ENCODE assay signal across 30 mouse cellular contexts in the genomic region with DNA sequence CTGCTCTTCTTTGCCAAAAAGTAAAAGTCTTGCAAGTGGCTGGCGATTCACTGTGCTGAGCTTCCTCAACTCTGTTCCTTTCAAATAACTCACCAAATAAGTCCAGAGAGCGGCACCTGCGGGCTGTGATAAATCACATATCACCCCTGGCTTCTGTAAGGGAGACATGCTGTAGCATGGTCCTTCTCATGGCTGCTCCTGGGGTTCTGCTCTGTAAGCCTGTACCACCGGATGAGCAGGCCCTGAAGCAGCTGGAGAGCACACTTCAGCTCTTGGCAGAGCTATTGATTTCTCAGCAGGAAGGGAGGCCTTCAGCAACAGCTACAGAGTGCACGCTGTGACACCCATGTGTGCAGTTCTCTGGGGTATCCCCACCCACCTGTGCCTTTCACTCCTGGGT.
A peak's percentile ranks its signal among the peaks of the same experiment; 100 is the strongest.
DNase-seq lines count a peak whose midpoint lies in the region; ATAC-seq and TF ChIP-seq lines count a peak whose summit lies in the region.
"Had no signal": no experiment of that assay in that cellular context is flagged by ENCODE, and none has a peak within 500 bp of the region (broad histone marks: within the 10 kb centered on the region; RNA-seq: fewer than 3 reads in every experiment).

No protein-coding gene starts in this region.

- H3K4me3 ChIP-seq in limb, embryonic 14.5 days (replicated peaks; ENCODE audit: low read length) = no peak overlapping the region
- H3K4me3 ChIP-seq in limb, embryonic 10.5 days = no peak overlapping the region
- no peak overlapping the region for H3K4me3 ChIP-seq in CH12.LX (replicated peaks in 1 of 3; ENCODE audit: low read depth in 2 of 3, low read length in 2 of 3, poor library complexity in 1 of 3)
- H3K4me3 ChIP-seq in stomach, embryonic 14.5 days (ENCODE audit: low read depth, low read length) = no peak overlapping the region
- H3K4me3 ChIP-seq: forebrain, embryonic 10.5 days; forebrain, embryonic 15.5 days; heart, adult 2 months; left cerebral cortex, adult 2 months; limb, embryonic 13.5 days; liver, embryonic 13.5 days had no signal

- no peaks in the 10 kb centered on the region for H3K9me3 ChIP-seq in limb, embryonic 14.5 days (ENCODE audit: control insufficient read depth, low read length)
- H3K9me3 ChIP-seq in limb, embryonic 10.5 days (replicated peaks) = no peaks in the 10 kb centered on the region
- no peaks in the 10 kb centered on the region for H3K9me3 ChIP-seq in CH12.LX (replicated peaks; ENCODE audit: low read length)
- no peaks in the 10 kb centered on the region for H3K9me3 ChIP-seq in stomach, embryonic 14.5 days (ENCODE audit: control insufficient read depth, low read depth, low read length)
- H3K9me3 ChIP-seq: forebrain, embryonic 10.5 days; forebrain, embryonic 15.5 days; limb, embryonic 13.5 days; liver, embryonic 13.5 days had no signal

- dilution Hi-C loops in CH12.LX (cut with MboI; ENCODE audit: extremely low pct_ligation_motif_present, extremely low pct_unique_long_range_greater_than_20kb, low sequenced_read_pairs) = no loop called here

- ATAC-seq in limb, embryonic 14.5 days (ENCODE audit: low FRiP score, low read depth) = no peak
- peak; percentile 37; the same call in 1 of the 2 replicates for ATAC-seq in stomach, embryonic 14.5 days (ENCODE audit: insufficient number of reproducible peaks, insufficient read depth, low FRiP score, low read depth)
- ATAC-seq: CD4-positive, CD25-positive, alpha-beta regulatory T cell, adult 4 months; forebrain, embryonic 15.5 days; hindbrain, postnatal 0 days; intestine, postnatal 0 days had no signal

- TF ChIP-seq RAD21 in CH12.LX (IDR thresholded peaks at IDR 0.05; ENCODE audit: low read depth, low read length) = no peak

- H3K4me1 ChIP-seq in limb, embryonic 14.5 days (ENCODE audit: control insufficient read depth, insufficient read depth, low read length) = no peaks in the 10 kb centered on the region
- peaks cover 5% of the 10 kb centered on the region; the same call in 1 of the 2 replicates for H3K4me1 ChIP-seq in limb, embryonic 10.5 days
- peaks cover 2 to 36% of the 10 kb centered on the region in 2 experiments; a peak in 3 of 4 replicates for H3K4me1 ChIP-seq in CH12.LX (ENCODE audit: control insufficient read depth in 1 of 2, insufficient read depth in 2 of 2)
- no peaks in the 10 kb centered on the region for H3K4me1 ChIP-seq in stomach, embryonic 14.5 days (ENCODE audit: control insufficient read depth, insufficient read depth, low read length)
- H3K4me1 ChIP-seq: forebrain, embryonic 10.5 days; limb, embryonic 13.5 days; liver, embryonic 13.5 days had no signal

- H3K4me2 ChIP-seq in limb, embryonic 14.5 days (replicated peaks; ENCODE audit: low read depth, low read length, severe bottlenecking) = no peak overlapping the region
- H3K4me2 ChIP-seq in CH12.LX (ENCODE audit: insufficient read depth, low read depth, poor library complexity, severe bottlenecking) = no peak overlapping the region
- no peak overlapping the region for H3K4me2 ChIP-seq in stomach, embryonic 14.5 days (replicated peaks; ENCODE audit: low read depth, low read length)
- H3K4me2 ChIP-seq: forebrain, embryonic 15.5 days; limb, embryonic 13.5 days; liver, embryonic 13.5 days had no signal

- 59% methylated on average over 5 of the region's 5 CpGs for WGBS in limb, embryonic 14.5 days
- 70% methylated on average over 5 of the region's 5 CpGs for WGBS in limb, embryonic 10.5 days
- 54% methylated on average over 5 of the region's 5 CpGs for WGBS in stomach, embryonic 14.5 days

- no peak for TF ChIP-seq POLR2A in limb, embryonic 14.5 days (IDR thresholded peaks at IDR 0.05; ENCODE audit: borderline replicate concordance, extremely low read depth, insufficient read depth, insufficient read length)
- TF ChIP-seq POLR2A in CH12.LX (IDR thresholded peaks at IDR 0.05; ENCODE audit: low read depth, low read length) = no peak

- H3K36me3 ChIP-seq in limb, embryonic 14.5 days (ENCODE audit: control insufficient read depth, insufficient read depth, low read length) = no peaks in the 10 kb centered on the region
- no peaks in the 10 kb centered on the region for H3K36me3 ChIP-seq in limb, embryonic 10.5 days
- no peaks in the 10 kb centered on the region for H3K36me3 ChIP-seq in CH12.LX (replicated peaks in 1 of 2; ENCODE audit: control insufficient read depth in 1 of 2, insufficient read depth in 1 of 2, low read length in 1 of 2)
- no peaks in the 10 kb centered on the region for H3K36me3 ChIP-seq in stomach, embryonic 14.5 days (ENCODE audit: control insufficient read depth, insufficient read depth, low read length)
- H3K36me3 ChIP-seq: forebrain, embryonic 10.5 days; forebrain, embryonic 15.5 days; limb, embryonic 13.5 days; liver, embryonic 13.5 days had no signal

- TF ChIP-seq CTCF in CH12.LX (conservative IDR thresholded peaks at IDR 0.05 in 1 of 2, IDR thresholded peaks at IDR 0.05 in 1 of 2; ENCODE audit: low read depth in 2 of 2, low read length in 2 of 2) = no peak

- no peak for TF ChIP-seq EP300 in CH12.LX (IDR thresholded peaks at IDR 0.05; ENCODE audit: low read length)

- H3K79me2 ChIP-seq in CH12.LX (replicated peaks; ENCODE audit: control insufficient read depth, extremely low read depth, insufficient read depth, poor library complexity, severe bottlenecking) = no peaks in the 10 kb centered on the region

- intact Hi-C loops in gastrocnemius, postnatal 36 days (cut with DNase I) = no loop called here

- H3K9ac ChIP-seq in limb, embryonic 14.5 days (ENCODE audit: low read depth, low read length, severe bottlenecking) = no peak overlapping the region
- no peak overlapping the region for H3K9ac ChIP-seq in CH12.LX (ENCODE audit: insufficient read depth, low read depth)
- no peak overlapping the region for H3K9ac ChIP-seq in stomach, embryonic 14.5 days (replicated peaks; ENCODE audit: low read depth, low read length)
- H3K9ac ChIP-seq: forebrain, embryonic 15.5 days; limb, embryonic 13.5 days; liver, embryonic 13.5 days had no signal

- H3K27me3 ChIP-seq in limb, embryonic 14.5 days (ENCODE audit: control insufficient read depth, insufficient read depth, low read length) = no peaks in the 10 kb centered on the region
- H3K27me3 ChIP-seq in limb, embryonic 10.5 days (ENCODE audit: low read depth, poor library complexity, severe bottlenecking) = no peaks in the 10 kb centered on the region
- no peaks in the 10 kb centered on the region for H3K27me3 ChIP-seq in CH12.LX (replicated peaks)
- no peaks in the 10 kb centered on the region for H3K27me3 ChIP-seq in stomach, embryonic 14.5 days (ENCODE audit: control insufficient read depth, insufficient read depth, low read length)
- H3K27me3 ChIP-seq: forebrain, embryonic 15.5 days; limb, embryonic 13.5 days; liver, embryonic 13.5 days had no signal

- peak; percentile 1 for DNase-seq in gastrocnemius, adult 18-20 months (ENCODE audit: low spot score)
- DNase-seq in gastrocnemius, postnatal 36 days = no peak
- peak; percentile 5 for DNase-seq in limb, embryonic 14.5 days (ENCODE audit: low spot score)
- DNase-seq in limb, embryonic 10.5 days (ENCODE audit: low spot score) = no peak
- peak; percentile 23 for DNase-seq in CH12.LX (ENCODE audit: extremely low read depth)
- DNase-seq in natural killer cell, adult 2 months (ENCODE audit: low spot score in 2 of 2) = no peak
- DNase-seq in liver = no peak
- DNase-seq: adrenal gland, postnatal 25 days; cerebellum, adult 8-10 months; cerebellum, postnatal 25 days; gastrocnemius, postnatal 10 days; heart, adult 2 months; kidney, adult 9 months; kidney, postnatal 10 days; layer of hippocampus, adult 9-11 months; liver, embryonic 13.5 days; lung, adult 18-20 months; lung, postnatal 14 days; midbrain, embryonic 14.5 days; right cerebral cortex, postnatal 4 days; thymus, adult 2 months; thymus, postnatal 36 days had no signal

- in situ Hi-C loops in CH12.LX (cut with MboI; ENCODE audit: low pct_ligation_motif_present, low pct_unique_long_range_greater_than_20kb, low sequenced_read_pairs) = no loop called here

- no peak overlapping the region for H3K27ac ChIP-seq in limb, embryonic 14.5 days (replicated peaks; ENCODE audit: low read depth, low read length)
- no peak overlapping the region for H3K27ac ChIP-seq in limb, embryonic 10.5 days
- no peak overlapping the region for H3K27ac ChIP-seq in CH12.LX (ENCODE audit: insufficient read depth, low read depth)
- 0 out of 2 replicates have a peak overlapping the region, but pooled peaks have one; percentile 10 for H3K27ac ChIP-seq in stomach, embryonic 14.5 days (ENCODE audit: low read length)
- H3K27ac ChIP-seq: forebrain, embryonic 10.5 days; forebrain, embryonic 15.5 days; heart, adult 2 months; hindbrain, postnatal 0 days; left cerebral cortex, adult 2 months; limb, embryonic 13.5 days; liver, embryonic 13.5 days had no signal

TF ChIP-seq in CH12.LX, 34 proteins besides CTCF, POLR2A, EP300 and RAD21:
- TF ChIP-seq MEF2A (IDR thresholded peaks at IDR 0.05; ENCODE audit: borderline replicate concordance, low read depth, low read length) (no peak), SIN3A (IDR thresholded peaks at IDR 0.05; ENCODE audit: low read length) (no peak), ZNF384 (IDR thresholded peaks at IDR 0.05; ENCODE audit: low read depth, low read length) (peak; percentile 21; the same call in 1 of the 2 replicates), TBP (conservative IDR thresholded peaks at IDR 0.05; ENCODE audit: low read depth, low read length) (no peak), HCFC1 (IDR thresholded peaks at IDR 0.05; ENCODE audit: low read depth, low read length) (no peak), MAFK (IDR thresholded peaks at IDR 0.05; ENCODE audit: insufficient replicate concordance, low read length) (no peak), KAT2A (IDR thresholded peaks at IDR 0.05; ENCODE audit: insufficient replicate concordance, low read length) (no peak), MYC (IDR thresholded peaks at IDR 0.05; ENCODE audit: low read depth, low read length) (no peak)

Comparison
In these comparisons a context has a peak if more than half of its experiments do, and no peak if none do; other contexts are left out.
1. DNase-seq: peak in gastrocnemius, adult 18-20 months (single experiment), limb, embryonic 14.5 days (single experiment) and CH12.LX (single experiment); none in gastrocnemius, postnatal 36 days (0 of 2), limb, embryonic 10.5 days (single experiment), natural killer cell, adult 2 months (0 of 2) and liver (single experiment).